Mouse (Mus musculus) mesoderm, embryonic 11.5 days (tissue): ENCODE data around the gene Reg3g.
"Not testable (repeated sequence)": the region's sequence is repeated elsewhere in the genome, so short reads cannot be mapped to it uniquely, and the experiment has no call there.

Source experiments
- DNase-seq: peaks from one replicate; pipeline ENCODE4 v3.0.0-alpha.2; 2012; ENCODE audit warnings: low read depth, low spot score

The Reg3g gene

DNA sequence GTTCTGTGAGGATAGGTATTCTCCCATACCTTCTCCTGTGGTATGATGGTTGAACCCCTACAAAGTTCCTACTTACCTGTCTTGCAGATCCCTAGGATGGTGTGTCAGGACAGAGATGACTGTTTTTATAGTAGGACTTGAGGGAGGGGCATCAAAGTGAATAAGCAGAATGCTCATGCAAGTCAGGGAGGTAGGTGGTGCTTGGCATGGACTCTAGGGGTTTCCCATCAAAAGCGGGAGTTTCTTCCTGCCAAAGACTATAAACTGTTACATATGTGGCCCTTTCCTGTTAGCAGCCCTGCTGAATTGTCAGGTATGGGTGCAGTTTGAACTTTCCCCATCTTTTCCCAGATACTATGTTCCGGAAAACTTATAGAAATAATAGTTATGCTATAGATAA lies at the start of gene Reg3g:
Gene Reg3g, minus strand, starts transcription at position 101 of the 400 bp plus-strand sequence.
- no peak for DNase-seq

DNA sequence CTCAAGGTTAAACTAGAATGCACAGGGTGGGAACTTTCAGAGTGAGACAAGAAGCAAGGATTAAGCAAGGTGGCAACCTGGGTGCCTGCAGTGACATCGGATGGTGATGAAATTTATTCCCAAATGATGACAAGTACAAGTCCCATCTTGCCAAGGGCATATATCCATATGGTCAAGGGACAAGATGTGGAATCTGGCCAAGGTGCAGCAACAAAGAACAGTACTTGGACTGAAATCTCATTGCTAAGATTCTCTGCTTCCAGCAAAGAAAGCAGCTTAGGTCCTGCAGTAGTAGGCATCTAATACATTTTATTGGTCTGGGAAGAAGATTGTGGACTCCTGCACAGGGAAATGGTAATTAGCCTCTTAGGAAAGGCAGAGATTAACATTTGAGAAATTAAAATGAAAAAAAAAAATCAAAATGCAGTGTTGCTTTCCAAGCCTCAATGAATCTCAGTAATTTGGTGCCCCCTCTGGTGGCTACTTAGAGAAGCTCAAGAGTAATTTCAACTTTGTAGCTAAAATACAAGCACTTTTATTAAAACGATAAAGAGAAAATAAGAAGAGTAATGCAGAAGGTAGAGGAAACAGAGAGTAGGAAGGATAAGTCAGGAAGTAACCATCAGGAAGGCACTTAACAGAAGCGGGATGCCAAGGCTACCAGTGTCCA lies 47.2 kb upstream of the Reg3g start:
- DNase-seq = no peak

DNA sequence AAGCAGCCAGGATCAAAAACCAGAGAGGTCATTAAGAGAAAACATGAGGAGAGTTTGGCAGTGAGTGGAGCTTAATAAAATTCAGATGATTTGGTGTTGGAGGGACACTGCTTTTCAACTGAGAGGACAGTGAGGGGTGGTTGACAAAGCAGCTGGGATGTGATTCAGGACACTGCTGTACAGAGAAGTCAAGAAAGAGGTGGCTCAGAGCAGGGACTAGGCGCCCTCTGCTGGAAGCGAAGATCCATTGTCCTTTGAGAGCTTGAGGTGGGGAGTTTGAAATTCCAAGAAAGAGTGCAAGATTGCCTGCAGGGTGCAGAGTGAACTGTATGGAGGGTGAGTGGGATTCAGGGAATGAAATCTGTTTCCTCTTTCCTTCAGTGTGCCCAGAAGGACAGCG lies 44.2 kb upstream of the Reg3g start:
- peak; percentile 79 for DNase-seq

DNA sequence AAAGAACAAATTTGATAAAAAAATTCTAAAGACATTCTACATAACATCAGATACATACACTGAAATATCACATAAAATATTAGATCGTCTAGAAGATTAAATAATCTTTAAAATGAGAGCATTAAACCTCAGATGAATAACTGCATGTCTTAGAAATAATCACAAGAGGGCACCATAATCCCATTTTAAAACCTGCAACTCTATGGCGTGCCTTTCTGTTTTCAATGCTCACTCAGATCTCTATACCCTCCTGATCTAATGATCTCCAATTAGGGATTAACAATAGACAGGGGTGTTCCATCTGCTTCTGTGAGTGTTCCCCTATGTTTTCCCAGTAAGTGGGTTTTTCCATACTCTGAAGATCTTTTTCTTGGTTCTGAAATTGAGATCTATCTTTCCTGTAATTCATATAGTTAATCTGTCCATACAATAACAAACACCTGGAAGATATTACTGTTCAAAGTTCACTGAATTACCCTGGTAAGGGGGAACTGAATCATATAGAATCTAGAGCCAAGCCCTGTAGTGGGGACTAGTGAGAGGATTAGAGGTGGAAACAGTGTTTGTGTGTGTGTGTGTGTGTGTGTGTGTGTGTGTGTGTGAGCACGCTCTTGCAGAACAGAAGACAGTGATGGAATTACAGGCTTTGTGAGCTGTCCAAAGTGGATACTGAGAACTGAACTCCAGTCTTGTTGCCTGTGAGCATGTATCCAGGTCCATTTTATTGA lies 41.7 kb upstream of the Reg3g start:
- no peak for DNase-seq

DNA sequence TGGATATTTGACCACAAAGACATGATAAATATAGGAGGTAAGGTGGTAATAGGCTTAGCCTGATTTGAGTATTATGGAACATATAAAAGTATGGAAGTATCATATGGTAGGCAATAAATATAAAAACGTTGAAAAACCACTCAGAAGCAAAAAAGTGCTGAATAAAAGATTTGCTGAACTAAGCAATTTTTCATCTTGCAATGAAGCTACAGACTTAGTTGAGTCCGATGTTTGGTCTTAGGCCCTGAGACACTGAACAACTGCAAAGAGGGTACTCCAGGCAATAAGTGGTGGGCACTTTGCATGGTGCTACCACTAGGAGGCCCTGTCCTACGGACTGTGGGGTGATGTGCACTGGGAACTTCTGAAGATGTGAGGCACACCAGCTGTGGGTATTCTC lies 37.1 kb upstream of the Reg3g start:
- no peak for DNase-seq

DNA sequence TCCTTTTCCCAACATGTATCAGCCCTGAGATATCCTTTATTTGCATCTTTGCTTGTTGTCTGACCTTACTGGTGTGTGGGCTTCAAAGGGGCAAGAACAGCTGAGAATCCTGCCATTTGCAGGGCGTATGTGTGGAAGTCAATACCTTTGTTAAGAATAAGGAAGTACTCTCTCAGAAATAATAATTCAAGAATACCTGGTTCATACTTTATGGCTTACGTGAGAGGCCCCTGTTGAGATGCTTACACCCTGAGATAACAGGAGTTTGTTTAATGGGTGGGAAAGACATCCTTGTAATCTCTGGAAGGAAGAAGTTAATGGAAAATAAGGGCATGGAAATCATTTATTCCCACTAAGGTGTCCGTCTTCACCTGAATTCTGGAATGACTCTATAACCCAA lies 26.0 kb upstream of the Reg3g start:
- no peak for DNase-seq

DNA sequence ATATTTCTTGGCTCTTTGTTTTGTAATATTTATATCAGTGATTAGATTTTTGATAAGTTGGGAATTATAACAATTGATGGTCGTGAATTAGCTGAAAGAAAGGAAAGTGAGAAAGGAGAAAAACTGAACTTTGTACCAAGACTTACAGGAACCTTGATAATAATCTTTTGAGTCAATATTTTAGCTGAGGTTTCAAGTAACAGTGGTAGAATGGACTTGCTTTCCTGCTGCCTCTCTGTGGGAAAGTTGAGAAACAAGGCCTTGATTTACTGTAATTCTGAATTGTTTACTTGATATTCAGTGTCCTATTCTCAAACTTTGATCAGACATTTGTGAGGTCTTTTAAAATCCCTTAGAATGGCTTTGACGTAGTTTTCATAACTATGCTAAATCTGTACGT lies 615 bp upstream of the Reg3g start:
- no peak for DNase-seq

DNA sequence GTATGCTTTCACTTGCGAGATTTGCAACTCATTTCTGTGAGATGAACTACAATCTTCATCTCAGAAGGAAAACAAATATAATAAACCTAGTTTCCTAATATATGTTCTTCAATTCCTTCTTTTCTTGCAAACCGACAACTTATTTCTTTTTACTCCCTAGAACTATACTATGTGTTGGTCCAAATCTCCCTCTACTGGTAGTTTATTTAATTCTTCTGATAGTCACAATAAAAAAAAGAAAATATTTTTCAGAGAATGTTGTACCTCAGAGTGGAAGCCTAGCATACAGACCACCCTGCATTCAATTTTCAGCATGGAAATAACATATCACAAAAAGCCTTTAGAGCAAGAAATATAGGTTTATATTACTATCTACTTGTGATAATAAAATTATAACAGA lies 5.4 kb downstream of the Reg3g start:
- DNase-seq = no peak

DNA sequence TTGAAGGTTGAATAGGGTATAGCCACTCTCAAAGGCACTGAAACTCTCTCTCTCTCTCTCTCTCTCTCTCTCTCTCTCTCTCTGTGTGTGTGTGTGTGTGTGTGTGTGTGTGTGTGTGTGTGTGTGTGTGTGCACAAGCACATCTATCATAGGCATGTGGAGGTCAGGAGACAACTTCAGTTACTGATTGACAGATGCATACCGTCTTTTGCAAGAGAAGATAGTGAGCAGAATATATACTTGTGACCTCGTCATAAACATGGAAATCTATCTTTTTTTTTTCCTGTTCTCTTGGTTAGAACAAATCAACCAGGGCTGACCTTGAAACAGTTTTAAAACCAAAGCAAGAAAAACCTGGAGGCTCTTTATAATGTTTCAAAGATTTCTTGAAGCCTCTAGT lies 6.3 kb downstream of the Reg3g start:
- no peak for DNase-seq

DNA sequence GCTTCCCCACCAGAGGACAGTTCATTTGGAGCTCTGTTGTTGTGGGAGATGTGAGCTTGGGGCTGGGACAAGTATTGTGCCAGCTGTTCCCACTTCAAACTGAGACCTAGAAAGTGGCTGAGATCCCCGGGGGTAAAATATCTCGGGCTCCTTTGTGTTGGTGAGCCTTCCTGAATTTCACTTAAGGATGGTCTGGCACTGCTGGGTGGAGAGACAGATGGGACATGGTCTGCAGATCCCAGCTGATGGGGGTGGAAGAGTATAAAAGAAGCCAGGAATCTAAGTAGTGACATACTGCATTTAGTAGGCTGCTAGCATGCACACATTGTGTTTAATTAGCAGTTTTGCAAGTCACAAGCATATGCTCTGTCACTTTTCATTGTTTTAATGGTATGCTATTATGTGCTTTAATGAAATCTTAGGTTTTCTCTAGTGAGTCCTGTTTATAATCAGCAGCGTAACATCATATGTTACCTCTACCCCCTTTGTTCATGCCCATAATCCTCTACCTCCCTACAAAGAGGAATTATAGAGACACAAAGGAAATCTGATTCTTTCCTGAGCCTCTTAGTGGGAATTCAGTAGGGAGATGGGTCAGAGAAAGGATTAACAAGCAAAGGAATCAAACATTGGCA lies 8.4 kb downstream of the Reg3g start:
- DNase-seq = peak; percentile 10

DNA sequence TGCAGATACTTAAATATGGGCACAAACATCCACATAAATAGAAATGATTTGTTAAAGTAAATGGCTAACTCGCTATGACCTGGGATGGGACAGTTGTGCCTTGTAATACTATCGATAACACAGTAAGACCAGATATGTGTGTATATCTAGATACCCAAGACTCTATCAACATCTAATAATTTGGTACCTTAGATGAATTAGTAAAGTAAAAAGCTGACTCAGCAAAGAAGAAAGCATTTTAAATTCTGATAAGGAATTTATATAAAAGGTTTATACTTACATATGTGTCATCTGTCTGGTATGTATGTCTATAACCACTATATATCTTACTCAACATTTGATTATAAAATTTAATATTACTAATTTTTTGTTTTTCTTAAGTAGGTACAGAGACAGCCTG lies 15.9 kb downstream of the Reg3g start:
- no peak for DNase-seq

DNA sequence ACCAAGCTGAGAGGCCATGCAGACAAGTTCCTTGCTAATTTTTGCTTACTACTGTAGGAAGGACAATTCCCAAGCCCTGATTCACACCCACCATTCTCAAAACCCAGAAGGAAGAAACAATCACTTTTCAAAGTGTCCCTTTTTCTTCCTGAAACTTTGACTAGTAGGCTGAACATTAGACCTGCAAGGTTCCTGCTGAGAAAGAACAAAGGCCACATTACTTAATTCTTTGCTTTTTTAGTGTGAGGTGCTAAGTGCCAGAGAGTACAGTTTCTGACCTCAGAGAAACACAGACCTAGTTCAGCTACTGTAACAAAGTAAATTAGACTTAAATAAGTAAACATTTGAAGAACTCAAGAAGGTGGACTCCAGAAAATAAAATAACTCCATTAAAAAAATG lies 20.3 kb downstream of the Reg3g start:
- no peak for DNase-seq

DNA sequence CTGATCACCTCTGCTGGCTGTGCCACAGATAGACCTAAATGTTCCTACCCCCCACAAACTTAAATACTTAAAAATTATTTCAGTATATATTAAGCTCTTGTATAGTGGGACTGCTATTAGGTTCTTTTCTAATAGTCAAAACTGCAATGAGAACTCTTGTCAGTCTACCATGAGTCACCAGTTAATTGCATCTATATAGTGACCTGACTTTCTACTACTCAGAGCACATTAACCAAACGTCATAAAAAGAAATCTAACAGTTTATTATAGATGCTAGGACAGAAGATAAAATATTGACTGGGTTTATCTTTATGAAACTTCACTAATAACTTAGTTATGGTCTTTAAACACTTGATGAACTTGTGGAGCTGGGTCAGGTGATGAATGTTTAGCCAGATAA lies 21.5 kb downstream of the Reg3g start:
- no peak for DNase-seq

DNA sequence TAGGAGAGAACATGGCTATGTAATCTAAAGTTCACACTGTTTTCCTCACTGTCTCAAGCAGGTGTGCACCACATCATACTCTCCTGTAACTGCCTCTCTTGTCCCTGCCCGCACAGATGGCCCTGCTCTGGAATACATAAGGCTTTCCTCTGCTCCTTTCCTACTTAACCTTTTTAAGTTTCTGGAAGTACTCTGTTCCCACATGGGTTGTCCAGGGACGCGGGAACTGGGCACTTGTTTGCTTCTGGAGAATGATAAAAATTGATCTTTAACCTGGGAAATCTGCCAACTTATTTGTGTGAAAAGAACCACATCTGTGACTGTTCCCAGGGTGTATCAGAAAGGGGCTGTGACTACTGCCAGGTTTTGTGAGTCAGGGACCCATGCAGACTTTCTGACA lies 43.2 kb downstream of the Reg3g start:
- DNase-seq = no peak

DNA sequence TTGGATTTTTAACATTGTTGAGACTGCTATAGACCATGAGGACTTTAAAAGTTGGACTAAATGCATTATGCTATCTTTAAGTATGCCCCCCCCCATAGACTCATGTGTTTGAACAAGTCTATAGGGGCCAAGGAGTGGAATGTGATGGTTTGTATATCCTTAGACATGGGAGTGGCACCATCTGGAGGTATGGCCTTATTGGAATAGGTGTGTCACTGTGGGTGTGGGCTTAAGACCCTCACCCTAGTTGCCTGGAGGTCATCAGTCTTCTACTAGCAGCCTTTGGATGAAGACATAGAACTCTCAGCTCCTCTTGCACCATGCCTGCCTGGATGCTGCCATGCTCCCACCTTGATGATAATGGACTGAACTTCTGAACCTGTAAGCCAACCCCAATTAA lies 46.3 kb downstream of the Reg3g start, which contains the start of gene Reg1:
Gene Reg1, plus strand, starts transcription at position 301 of the 400 bp plus-strand sequence.
- DNase-seq = not testable (repeated sequence)
